Mouse (Mus musculus): Measurements from ENCODE around the gene Drg1.
"Not testable (repeated sequence)": the region's sequence is repeated elsewhere in the genome, so short reads cannot be mapped to it uniquely, and the experiment has no call there.

Drg1 gene

DNA sequence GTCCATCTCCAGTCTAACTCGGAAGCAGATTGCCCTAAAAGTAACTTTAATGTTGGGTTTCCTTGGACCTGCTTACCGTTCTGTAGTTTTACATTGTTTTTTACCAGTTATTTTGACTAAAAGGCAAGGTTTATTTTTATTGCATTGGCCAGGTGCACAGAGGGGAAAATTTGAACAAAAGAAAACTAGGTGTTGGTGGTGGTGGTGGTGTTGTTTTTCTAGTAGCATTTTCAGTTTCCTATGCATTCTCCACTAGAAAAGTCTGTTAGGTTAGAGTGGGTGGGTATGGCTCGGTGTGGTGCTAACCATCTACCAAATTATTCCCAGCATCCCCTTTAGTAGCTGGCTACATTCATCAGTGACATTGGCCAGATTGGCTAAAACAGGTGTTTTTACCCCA is 59.4 kb downstream of the Drg1 start:
- DNase-seq = no peak

DNA sequence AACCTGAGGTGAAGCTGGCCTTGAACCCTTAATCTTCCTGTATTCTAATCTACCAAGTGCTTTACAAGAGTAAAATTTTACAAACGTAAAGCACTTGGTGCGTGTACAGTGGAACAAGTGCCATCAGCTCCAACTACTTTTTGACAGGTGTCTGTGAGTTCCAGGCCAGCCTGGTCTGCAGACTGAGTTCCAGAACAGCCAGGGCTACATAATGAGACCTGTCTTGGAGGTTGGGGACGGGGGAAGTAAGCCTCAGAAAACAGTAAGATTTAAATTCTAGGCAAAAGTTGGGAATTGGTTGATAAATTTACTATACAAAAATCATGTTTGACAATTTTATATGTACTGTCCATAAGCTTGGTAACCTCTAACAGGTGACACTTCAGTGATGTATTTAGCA is 61.0 kb downstream of the Drg1 start:
- no peak for DNase-seq

DNA sequence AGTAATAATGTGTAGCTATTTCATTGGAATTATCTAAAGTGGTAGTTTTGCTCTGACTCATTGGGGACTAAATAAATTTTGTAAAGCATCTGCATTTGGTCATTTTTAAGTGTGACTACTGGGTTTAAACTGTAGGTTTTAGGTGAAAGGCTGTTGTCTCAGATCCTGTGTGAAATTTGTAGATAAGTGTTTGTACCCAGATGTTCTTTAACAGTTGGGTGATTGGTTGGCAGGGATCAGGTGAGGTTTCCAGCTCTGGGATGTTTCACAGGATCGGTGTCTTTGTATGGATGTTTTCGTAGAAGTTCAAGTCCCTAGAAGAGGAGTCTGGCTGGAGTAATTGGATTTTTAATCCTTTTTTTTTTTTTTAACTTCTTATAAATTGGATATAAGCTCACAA is 62.4 kb downstream of the Drg1 start:
- DNase-seq = no peak

DNA sequence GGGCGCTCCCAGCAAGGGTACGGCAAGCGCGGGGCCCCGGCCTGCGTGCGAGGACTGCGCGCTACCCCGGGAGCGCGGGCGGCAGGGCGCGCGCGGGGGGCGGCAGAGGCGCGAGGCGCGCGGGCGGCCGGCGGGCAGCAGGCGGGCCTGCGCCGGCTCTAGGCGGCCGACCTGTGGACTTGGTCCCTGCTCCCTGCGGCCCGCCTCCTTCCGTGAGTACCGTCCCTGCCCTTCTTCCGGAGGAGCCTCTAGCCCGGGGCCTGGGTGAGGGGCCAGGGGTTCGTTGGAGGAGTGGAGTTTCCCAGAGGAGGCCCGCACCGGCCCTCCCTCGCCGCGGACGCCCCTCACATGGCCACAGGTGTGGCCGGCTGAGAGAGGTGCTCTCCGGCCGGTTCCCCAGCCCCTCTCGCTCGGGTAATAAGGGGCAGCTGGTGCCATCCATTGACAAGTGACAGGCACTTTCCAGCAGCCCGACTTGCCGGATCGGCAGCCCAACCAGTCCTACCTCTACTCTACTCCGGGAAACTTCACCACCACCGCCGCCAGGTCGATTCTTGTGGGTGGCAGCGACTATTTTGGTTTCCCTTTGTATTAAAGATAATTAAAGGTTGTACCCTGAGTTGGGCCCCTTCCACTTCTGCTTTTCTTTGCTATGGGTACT is 63.3 kb downstream of the Drg1 start:
- peak; percentile 48 to 57 for DNase-seq

DNA sequence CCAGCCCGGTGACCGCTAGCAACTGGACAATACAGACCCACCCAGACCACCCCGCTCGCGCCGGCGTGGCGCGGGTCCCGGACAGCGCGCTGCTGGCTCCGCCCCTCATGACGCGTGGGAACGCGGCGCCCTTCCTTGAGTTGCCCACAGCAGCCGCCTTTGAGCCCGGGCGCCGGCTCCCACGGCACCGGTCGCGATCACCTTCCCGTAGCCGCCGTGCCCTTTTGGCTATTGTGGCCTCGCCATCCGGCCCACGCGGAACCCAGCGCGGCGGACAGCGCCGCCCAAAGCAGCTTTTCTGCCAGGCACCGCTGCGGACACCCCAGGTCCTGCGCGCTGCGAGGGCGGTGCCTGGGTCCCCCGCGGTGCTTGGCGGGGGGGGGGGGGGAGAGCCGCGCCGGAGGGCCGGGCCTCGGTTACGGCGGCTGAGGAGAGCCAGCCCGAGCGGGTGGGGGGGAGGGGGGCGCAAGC is 63.9 kb downstream of the Drg1 start, which contains the start of gene Eif4enif1:
Eif4enif1 (plus strand) TSS at position 162 of the 471 bp plus-strand sequence.
- DNase-seq = peak; percentile 88 to 91

DNA sequence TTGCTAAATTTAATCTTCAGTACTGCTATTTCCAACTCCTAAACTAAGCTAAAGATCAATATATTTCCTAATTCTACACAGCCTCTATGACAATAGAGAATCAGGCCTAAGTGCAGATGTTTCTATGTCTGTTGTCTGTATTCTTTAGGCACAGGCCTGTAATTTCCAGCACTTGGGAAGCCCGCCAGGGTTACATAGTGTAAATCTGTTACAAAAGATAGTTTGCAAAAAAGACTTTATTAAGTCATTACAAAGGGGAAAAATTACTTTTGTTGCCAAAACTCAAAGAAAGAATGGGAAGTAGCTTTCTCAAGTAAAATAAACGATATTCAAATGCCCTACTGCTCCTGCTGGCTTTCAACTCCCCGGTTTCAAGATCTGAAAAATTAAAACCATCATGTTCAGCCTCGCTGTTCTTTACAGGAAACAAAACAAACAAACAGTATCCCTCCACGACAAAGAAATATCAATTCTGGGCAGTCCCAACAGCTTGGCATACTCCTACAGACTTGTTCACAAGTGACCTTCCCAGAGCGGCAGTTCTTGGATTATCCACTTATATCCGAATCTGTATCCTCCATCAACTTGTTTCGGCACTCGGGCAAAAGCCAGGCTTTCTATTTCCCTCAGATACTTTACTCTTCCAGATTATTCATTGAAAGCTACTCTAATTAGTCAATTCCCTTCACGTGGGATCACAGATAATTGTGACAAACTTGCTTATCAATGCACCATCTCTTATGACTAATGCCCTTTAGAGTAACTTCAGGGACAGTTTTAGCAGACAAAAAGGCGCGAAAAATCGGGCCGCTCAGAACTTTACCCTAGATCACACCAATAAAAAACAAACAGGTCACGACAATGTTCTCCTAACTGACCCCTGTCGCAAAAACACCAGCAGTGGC is 64.6 kb downstream of the Drg1 start:
- DNase-seq = no peak

DNA sequence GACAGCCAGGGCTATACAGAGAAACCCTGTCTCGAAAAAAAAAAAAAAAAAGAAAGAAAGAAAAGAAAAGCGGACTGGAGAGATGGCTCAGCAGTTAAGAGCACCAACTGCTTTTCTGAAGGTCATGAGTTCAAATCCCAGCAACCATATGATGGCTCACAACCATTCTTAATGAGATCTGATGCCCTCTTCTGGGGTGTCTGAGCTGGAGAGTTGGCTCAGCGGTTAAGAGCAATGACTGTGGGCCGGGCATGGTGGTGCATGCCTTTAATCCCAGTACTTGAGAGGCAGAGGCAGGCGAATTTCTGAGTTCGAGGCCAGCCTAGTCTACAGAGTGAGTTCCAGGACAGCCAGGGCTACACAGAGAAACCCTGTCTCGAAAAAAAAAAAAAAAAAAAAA is 65.6 kb downstream of the Drg1 start:
- DNase-seq = not testable (repeated sequence)

DNA sequence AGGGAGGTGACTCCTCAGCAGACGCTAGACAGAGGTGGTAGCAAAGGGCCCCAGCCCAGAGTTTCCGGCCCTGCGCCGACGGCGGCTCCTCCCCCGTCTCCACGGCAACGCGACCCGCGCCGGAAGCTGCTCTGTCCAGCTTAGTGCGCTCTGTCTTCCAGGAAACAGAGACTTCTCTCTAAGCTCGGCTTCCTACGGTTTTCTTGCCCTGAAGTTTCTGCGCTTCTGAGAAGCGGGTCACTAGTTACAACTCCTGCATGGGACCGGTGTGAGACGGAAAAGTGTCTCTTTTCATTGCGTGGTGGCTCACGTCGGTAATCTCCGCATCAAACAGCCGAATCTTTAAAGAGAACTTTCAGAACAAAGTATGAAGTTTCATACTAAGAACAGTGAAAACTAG is 72.9 kb downstream of the Drg1 start, which contains the start of gene Sfi1:
Sfi1 (minus strand) TSS at position 101 of the 400 bp plus-strand sequence.
- no peak for DNase-seq

DNA sequence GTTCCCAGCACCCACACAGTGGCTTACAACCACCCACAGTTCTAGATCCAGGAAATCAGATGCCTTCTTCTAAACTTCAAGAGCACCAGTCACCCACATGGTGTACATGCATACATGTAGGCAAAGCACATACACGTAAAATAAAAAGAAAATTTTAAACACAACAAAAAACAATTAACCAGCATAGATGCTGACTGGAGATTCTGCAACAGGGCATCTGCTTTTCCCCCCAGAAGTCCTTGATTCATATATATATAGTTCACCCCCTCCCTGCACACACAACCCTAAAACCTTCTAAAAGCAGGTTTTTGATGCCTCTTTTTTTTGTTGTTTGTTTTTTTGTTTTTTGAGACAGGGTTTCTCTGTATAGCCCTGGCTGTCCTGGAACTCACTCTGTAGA is 83.5 kb downstream of the Drg1 start:
- not testable (repeated sequence) for DNase-seq

DNA sequence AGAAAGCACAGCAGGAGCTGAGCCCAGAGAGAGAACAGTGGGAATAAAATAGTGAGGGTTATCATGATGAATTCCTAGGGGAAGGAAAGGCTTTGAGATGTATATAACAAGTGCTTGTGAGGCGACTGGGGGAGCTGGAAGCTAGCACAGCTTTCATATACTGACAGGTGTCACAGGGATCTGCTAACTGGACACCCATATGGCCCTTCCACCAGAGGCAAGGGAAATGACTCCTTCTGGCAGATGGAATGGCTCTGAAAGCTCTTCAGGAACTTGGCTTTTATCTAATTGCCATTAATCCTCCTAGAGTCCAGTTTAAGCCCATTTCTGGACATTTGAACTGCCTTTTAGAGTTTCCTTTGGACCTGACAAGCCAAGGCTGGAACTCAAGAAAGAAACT is 84.2 kb downstream of the Drg1 start:
- not testable (repeated sequence) for DNase-seq

DNA sequence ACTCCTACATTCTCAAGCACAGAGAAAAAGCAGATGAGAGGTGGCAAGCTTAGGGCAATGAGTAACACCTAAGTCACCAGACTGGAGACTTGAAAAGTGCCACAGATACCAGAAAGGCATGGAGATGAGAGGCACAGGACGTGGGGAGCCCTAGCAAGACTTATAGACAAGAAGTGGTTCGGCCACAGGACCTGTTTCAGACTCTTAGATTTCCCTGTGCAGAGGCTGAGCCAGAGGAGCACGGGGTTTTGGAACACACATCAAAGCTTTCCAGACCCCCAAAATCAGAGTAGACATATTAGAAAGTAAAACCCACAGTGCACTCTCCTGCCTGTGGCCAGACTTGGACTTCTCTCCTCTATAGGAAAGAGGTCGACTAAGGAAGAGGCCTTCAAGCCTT is 85.0 kb downstream of the Drg1 start:
- peak; percentile 58 to 79 for DNase-seq

DNA sequence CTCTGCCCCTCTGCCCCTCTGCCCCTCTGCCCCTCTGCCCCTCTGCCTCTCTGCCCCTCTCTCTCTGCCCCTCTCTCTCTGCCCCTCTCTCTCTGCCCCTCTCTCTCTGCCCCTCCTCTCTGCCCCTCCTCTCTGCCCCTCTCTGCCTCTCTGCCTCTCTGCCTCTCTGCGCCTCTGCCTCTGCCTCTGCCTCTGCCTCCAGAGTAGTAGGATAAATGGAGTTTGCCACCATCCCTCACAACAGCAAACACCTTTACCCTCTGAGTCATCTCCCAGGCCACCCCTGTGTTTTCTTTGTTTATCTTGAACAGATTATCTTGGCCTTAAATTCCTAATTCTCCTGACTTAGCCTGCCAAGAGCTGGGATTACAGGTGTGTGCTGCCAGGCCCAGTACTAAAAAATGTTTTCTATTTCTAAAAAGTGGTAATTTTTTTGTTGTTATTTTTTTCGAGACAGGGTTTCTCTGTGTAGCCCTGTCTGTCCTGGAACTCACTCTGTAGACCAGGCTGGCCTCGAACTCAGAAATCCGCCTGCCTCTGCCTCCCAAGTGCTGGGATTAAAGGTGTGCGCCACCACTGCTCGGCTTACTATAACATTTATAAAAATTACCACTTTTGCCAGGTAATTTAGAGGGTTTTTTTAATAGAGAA is 85.6 kb downstream of the Drg1 start:
- DNase-seq = not testable (repeated sequence)

DNA sequence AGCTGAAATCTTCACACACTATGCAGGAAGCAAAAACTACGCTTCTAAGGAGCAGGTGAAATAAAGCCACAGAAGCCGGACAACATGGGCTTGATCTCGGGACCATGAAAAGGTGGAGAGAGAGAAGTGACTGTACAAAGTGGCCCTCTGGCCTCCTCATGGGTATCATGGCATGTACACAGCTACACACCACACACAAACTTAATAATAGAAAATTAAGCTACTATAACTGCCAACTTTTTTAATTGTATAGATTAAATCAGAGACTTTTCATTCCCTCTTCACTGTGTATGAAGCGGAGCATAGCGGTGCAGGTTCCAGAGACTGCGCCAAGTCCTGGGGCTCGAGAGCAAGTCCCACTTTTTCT is 86.5 kb downstream of the Drg1 start:
- DNase-seq = peak in 1 of 2 experiments; percentile 47

DNA sequence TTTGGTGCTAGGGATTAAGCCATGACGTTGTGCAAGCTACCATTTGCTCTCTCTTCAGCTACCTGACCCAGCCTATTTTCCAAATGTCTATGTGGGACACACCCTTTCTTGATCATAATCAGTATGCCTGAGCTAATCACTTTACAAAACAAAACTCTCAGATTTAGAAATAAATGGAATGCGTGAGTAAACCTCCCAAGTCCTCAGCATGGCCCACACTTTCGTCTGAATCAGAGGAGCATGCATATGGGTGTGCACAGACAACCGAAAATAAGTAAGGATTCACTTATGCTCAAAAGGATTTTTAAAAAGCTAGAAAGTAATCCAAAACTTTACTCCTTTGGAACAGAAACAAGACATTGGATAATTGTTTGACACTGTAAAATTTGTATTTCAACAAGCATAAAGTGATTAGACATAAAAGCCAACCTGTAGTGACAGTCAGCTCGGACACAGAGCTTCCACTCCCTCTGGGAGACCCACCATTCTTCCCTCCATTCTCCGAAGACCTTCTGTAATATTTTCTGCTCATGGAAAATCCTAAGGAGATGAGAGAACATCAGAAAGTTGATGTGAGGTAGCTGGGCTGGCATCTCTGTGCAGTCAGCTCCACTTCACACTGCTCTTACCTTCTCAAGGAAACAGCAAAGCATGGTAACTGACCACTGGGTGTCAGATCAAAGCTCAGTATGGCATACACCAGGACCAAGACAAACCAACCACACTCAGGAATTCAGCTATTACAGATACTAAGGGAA is 87.1 kb downstream of the Drg1 start:
- peak in 1 of 2 experiments; percentile 52 for DNase-seq

DNA sequence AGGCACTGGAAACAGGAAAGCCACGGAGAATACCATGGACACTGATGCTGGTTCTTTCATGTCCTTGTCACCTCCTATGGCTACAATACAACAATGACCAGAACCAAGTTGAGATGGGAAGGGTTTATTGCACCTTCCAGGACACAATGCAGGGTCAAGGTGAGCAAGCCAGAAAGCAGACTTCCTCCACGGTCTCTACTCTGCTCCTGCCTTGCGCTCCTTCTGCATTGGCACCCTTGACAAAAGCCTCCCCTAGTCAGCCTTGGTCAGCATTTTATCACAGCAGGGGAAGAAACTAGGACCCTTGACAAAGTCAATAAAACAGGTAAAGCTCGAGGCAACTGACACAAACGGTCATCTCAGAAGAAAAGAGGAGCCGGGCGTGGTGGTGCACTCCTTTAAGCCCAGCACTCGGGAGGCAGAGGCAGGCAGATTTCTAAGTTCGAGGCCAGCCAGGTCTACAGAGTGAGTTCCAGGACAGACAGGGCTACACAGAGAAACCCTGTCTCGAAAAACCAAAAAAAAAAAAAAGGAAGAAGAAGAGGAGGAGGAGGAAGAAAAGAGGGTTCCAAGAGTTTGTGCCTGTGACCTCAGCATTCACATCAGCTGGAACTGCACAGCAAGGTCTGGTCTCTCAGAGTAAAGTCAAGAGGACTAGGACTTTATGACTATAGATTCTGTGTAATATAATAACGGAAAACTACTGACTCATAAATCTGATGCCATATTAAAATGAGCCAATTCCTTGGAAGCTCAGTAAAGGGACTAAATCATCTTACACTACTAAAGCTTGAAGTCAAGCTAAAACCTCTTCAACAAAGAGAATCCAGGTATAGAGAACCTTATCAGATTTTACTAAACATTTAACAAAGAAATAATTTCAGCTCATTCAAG is 92.5 kb downstream of the Drg1 start:
- DNase-seq = peak; percentile 53 to 76

DNA sequence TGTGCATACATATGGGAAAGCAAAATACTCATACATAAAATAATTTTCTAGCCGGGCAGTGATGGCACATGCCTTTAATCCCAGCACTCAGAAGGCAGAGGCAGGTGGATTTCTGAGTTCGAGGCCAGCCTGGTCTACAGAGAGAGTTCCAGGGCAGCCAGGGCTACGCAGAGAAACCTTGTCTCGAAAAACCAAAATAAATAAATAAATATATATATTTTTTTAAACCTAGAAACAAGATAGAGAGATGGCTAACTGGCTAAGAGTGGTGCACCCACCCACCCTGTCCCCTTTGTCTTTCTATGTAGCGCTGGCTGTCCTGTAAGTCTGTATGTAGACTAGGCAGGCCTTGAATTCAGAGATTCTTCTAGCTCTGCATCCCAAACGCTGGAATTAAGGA is 93.7 kb downstream of the Drg1 start:
- not testable (repeated sequence) for DNase-seq

DNA sequence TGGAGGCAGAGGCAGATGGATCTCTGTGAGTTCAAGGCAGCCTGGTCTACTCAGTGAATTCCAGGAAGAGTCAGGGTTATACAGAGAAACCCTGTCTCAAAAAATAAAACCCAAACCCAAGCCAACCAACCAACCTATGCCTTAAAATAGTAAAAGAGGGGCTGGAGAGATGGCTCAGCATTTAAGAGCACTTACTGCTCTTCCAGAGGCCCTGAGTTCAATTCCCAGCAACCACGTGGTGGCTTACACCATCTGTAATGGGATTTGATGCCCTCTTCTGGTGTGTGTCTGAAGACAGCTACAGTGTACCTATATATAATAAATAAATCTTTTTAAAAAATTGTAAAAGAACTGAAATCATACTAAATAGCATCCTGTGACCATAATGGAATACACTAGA is 94.3 kb downstream of the Drg1 start:
- DNase-seq = peak; percentile 30 to 60

DNA sequence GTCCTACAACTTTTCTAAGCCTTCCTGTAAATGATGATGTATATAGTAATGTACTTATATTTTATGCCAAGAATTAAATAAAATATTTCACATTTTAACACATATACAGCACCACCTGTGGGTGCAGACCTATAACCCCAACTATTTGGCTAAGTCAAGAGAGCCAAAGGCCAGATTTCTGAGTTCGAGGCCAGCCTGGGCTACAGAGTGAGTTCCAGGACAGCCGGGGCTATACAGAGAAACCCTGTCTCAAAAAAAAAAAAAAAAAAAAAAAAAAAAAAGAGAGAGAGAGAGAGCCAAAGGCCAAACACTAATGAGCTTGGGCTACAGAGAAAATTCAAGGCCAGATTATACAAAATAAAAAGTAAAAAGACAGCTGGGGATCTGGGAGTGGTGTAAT is 97.2 kb downstream of the Drg1 start:
- peak in 1 of 2 experiments; percentile 58 for DNase-seq

DNA sequence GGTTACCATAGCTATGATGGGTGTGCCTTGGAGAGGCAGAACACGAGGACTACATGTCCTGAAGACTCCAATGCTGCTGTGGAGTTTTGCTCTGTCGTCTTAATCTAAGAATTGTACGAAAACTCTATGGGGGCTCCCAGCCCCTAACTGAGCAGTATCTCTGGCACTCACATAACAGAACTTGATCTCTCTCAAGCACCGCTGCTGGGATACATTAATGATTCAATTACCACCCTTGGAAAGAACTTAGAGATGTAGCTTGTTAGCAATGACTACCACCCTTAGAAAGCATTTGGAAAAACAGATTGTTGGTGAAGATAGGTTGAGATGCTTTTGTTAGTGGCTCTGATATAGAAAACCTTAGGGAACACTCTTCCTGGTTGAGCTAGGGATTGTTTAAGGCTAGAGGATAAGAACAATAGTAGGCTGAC is 98.6 kb downstream of the Drg1 start:
- DNase-seq = peak; percentile 37 to 57

DNA sequence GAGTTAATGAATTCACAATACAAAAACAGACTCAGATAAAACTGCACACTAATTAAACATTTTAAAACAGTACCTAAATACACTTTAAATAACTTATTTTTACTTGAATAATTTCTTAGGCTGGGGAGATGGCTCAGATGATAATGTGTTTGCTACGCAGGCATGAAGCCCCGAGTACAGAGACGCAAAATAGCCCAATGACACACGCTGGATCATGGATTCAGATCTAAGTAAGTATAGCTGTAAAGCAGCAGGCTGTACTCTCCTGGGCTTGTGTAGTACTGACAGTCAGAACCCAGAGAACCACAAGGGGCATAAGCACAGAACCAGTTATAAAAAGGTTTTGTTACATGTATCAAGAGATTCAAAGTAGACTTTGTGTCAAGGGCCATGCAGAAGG is 99.1 kb downstream of the Drg1 start:
- not testable (repeated sequence) for DNase-seq

DNA sequence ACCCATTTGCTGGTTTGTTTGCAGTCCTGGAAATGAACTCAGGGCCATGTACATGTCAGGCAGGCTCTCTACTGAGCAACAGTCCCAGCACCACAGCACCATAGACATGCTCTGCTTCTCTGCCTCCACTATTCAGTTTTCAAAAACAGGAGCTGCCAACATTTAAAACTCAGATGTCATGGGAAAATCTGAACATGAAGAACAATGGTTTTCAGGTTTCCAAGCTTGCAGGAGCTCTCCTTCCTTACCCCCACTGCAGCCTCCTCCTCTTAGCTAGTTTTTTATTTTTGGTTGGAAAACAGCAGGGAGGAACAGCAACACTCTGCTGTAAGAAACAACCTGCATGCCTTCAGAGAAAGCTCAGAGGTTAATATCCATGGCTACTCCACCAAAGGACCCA is 99.9 kb downstream of the Drg1 start:
- DNase-seq = not testable (repeated sequence)
